Mouse (Mus musculus): ENCODE results near the gene Abcb1b.

DNA sequence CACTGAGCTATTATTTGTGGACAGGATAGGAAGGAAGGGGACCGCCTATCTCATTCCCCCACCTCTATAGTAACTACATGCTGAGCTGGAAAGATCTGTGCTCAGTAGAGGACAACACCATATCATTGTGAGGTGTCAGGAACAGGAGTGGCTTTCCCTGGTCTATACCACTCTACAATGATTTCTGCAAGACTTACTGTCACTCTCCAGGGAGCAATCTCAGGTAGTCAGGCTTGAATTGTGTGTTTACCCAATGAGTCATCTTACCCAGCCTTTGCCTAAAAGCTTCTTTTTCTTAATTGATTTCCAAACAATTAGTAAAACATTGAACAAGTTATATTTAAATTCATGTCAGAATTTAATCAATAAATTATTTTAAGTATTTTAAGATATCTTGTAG lies 15.9 kb downstream of the Abcb1b start:
- TF ChIP-seq CTCF (IDR thresholded peaks at IDR 0.05; ENCODE audit: low read depth) (no peak), EP300 (IDR thresholded peaks at IDR 0.05; ENCODE audit: low read depth) (no peak)

All from liver, postnatal 0 days (tissue).